Mouse (Mus musculus): ENCODE measurements at regions not wholly inside any gene's neighbourhood (a gene's known extent, or its start where the extent isn't known, plus 50 kb on each side); places are given as distances from the start of the nearest gene placed in this dataset.

DNA sequence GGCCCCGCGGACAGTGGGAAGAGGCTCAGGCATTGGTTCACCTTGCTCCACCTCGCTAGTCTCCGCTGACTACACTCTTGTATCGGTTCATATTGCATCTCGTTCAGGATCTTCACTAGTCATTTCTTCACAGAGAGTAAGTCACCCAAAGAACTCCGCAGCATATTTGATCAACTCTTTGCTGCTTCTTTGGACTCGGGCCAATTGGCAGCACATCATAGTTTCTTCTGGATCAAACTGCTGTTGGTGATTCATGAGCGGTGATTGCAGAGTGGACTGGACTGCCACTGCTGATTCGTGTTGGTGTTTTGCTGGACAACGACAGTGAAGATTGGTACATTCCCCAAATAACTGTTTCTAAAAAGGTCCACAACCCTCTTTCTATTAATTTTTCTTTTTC lies 98.4 kb upstream of the Mb21d2 start:
- no peak for ATAC-seq (ENCODE audit: insufficient read depth, low FRiP score, low read depth)
- Histone ChIP-seq H3K4me3 (replicated peaks) (no peak overlapping the region), H3K9ac (no peak overlapping the region), H3K4me1 (no peaks in the 10 kb centered on the region), H3K9me3 (no peaks in the 10 kb centered on the region), H3K27me3 (replicated peaks) (no peaks in the 10 kb centered on the region), H3K36me3 (no peaks in the 10 kb centered on the region), H3K27ac (no peak overlapping the region), H3K4me2 (no peak overlapping the region)
- WGBS: 83% methylated on average over 11 of the region's 11 CpGs

DNA sequence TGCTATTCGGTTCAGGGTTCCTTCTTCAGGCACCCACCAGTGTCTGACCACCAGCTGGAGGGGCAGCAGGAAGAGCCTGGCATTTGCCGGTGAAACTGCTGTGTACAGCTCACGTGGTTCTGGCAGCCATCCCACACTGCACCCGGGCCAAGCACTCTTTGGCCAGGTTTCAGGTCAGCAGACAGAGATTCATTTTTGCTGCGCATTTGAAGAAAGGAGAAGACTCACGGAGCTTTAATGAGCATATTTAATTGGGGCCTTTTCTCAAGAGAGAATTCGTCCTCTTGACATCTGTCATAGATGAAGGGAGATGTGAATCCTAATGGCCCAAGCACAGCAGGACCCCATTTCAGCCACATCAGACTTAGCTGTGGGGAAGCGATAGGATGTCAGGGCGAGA lies 71.8 kb upstream of the Mb21d2 start:
- Histone ChIP-seq H3K4me3 (replicated peaks) (no peak overlapping the region), H3K4me2 (no peak overlapping the region), H3K27ac (no peak overlapping the region), H3K4me1 (no peaks in the 10 kb centered on the region), H3K27me3 (replicated peaks) (no peaks in the 10 kb centered on the region), H3K9ac (no peak overlapping the region), H3K9me3 (no peaks in the 10 kb centered on the region), H3K36me3 (no peaks in the 10 kb centered on the region)
- no peak for ATAC-seq (ENCODE audit: insufficient read depth, low FRiP score, low read depth)
- 75% methylated on average over 9 of the region's 9 CpGs for WGBS

DNA sequence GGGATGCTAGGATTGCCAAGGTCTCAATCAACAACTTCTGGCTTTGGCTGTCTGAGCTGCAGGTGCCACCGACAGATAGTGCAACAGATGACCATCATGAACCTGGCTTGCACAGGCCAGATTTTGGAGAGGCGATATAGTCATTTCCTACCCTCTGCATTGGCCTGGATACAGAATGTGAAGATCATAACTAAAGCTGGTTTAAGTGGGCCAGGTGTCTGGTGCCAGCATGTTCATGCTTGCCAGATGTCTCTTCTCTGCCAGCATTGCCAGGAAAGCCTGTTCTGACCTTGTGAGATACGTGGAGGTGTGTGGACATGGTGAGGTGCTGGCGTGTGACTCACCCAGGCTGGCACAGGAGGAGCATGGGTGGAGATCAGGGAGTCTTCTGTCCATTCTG lies 70.2 kb upstream of the Mb21d2 start:
- ATAC-seq (ENCODE audit: insufficient read depth, low FRiP score, low read depth): no peak

DNA sequence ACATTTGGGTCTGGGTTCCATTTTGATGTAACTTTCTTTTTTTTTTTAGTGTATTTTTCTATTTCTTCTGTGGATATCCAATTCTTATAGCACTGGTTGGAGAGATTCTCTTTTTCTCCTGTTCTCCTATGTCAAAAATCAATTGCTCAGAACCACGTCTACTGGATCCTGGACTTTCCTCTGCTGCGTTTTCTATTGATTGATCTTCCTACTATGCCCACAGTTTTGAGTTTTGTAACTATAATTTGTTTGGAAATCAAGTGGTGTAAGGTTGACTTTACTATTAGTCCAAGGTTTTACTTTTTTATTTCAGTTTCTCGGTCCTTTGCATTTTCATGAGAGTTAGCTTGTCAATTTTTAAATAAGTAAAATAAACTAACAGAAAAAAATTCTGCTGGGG lies 67.2 kb upstream of the Mb21d2 start:
- Histone ChIP-seq H3K27ac (no peak overlapping the region), H3K36me3 (no peaks in the 10 kb centered on the region), H3K9ac (no peak overlapping the region), H3K4me2 (no peak overlapping the region), H3K4me1 (no peaks in the 10 kb centered on the region), H3K27me3 (replicated peaks) (no peaks in the 10 kb centered on the region), H3K9me3 (no peaks in the 10 kb centered on the region), H3K4me3 (replicated peaks) (no peak overlapping the region)
- WGBS: 72% methylated on average over 3 of the region's 3 CpGs
- ATAC-seq (ENCODE audit: insufficient read depth, low FRiP score, low read depth): no peak

More for the DNA sequence above, 70.2 kb upstream of the Mb21d2 start:
- WGBS: 84% methylated on average over 4 of the region's 4 CpGs
- Histone ChIP-seq H3K9me3 (no peaks in the 10 kb centered on the region), H3K36me3 (no peaks in the 10 kb centered on the region), H3K9ac (no peak overlapping the region), H3K27ac (no peak overlapping the region), H3K4me3 (replicated peaks) (no peak overlapping the region), H3K4me2 (no peak overlapping the region), H3K27me3 (replicated peaks) (no peaks in the 10 kb centered on the region), H3K4me1 (no peaks in the 10 kb centered on the region)

DNA sequence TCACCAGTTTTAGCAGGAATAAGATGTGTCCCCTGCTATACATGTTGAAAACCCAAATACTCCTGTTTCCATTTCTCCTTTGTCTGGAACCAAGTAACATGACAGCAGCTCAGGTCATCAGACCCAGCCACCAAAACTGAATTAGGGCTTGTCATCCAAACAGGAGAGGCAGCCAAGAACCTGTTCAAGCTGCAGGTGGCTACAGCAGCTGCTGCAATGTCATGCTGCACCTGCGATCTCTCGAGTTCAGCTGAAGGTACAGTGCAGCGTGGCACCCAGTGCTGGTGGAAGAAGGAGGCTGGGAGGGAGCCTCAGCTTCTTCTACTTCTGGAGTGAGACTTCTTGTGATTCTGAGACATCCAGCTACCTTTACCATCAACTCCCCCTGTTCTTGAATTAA lies 61.2 kb upstream of the Mb21d2 start:
- no peak for ATAC-seq (ENCODE audit: insufficient read depth, low FRiP score, low read depth)
- Histone ChIP-seq H3K27ac (no peak overlapping the region), H3K9ac (no peak overlapping the region), H3K36me3 (no peaks in the 10 kb centered on the region), H3K9me3 (no peaks in the 10 kb centered on the region), H3K4me2 (no peak overlapping the region), H3K27me3 (replicated peaks) (no peaks in the 10 kb centered on the region), H3K4me1 (no peaks in the 10 kb centered on the region), H3K4me3 (replicated peaks) (no peak overlapping the region)
- WGBS: 84% methylated on average over 3 of the region's 3 CpGs

DNA sequence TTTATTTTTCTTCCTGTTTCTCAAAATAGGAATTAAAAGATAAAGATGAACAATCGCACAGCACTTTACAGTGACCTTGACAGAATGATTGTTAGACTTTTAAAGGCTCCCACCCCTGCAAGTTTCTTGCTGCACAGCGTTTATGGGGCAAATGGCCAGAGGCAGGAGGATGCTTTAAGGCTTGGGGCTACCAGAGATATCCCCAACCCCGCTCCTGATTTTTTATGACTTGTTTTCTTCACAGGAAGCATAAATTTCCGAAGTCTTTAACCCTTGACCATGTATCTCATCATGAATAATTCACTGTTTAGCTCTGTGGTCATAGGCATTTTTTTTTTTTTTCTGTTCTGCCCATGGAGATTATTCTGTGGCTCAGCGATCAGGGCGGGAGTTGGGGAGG lies 55.5 kb upstream of the Mb21d2 start:
- Histone ChIP-seq H3K9me3 (no peaks in the 10 kb centered on the region), H3K27me3 (replicated peaks) (no peaks in the 10 kb centered on the region), H3K4me3 (replicated peaks) (no peak overlapping the region), H3K9ac (no peak overlapping the region), H3K36me3 (no peaks in the 10 kb centered on the region), H3K4me2 (no peak overlapping the region), H3K27ac (no peak overlapping the region), H3K4me1 (no peaks in the 10 kb centered on the region)
- no peak for ATAC-seq (ENCODE audit: insufficient read depth, low FRiP score, low read depth)
- WGBS: 41% methylated on average over 6 of the region's 6 CpGs

DNA sequence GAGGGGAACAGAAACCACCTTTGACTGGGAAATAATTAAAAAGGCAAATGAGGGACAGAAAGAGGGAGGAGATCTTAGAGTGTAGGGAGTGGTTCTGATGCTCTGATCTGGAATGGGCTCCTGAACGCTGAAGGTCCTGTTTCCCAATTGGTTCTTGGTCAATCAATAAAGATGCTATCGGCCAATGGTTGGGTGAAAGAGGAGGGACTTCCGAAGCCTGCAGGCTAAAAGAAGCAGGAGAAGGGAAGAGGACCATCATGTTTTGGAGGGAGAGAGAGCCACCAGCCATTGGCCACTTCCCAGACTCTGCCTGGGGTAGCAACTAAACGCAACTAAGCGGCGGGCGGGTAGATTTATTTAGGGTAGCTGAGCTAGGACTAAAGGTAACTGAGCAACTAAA lies 53.4 kb upstream of the Mb21d2 start:
- Histone ChIP-seq H3K4me3 (replicated peaks) (no peak overlapping the region), H3K4me1 (no peaks in the 10 kb centered on the region), H3K27ac (no peak overlapping the region), H3K9ac (no peak overlapping the region), H3K36me3 (no peaks in the 10 kb centered on the region), H3K27me3 (replicated peaks) (no peaks in the 10 kb centered on the region), H3K4me2 (no peak overlapping the region), H3K9me3 (no peaks in the 10 kb centered on the region)
- WGBS: 75% methylated on average over 7 of the region's 7 CpGs
- ATAC-seq (ENCODE audit: insufficient read depth, low FRiP score, low read depth): no peak

Measured in stomach, embryonic 15.5 days (tissue).